Mouse (Mus musculus): ENCODE results near the gene Rnf181.

DNA sequence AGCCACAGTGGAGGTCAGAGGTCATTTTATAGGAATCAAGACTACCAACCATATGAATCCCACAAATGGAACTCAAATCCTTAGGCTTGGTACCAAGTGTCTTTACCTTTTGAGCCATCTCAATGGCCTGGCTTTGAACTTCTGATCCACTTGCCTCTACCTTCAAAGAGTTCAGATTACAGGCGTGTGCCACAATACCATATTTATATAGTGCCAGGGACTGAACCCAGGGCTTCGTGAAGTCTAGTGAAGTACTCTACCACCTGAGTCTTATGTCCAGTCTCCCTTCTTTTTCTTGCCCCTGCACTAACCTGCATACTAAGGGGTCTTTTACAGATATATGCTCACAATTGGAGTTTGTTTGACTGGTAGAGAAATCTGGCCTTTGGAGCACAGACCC is 19.8 kb upstream of the Rnf181 start:
- no peak for TF ChIP-seq TAL1 (IDR thresholded peaks at IDR 0.05; ENCODE audit: low read length)
- TF ChIP-seq GATA1 (IDR thresholded peaks at IDR 0.05; ENCODE audit: low read length), result no peak

All from erythroblast, embryonic 14.5 days (primary cell).